17 mouse cellular contexts compared by ENCODE assay signal in genomic region chr8:125351486-125352032, GRCm38 (mm10).
DNase-seq lines count a peak whose midpoint lies in the region; ATAC-seq and TF ChIP-seq lines count a peak whose summit lies in the region.
"Had no signal": no experiment of that assay in that cellular context is flagged by ENCODE, and none has a peak within 500 bp of the region (broad histone marks: within the 10 kb centered on the region; RNA-seq: fewer than 3 reads in every experiment).

No protein-coding gene starts in this region.

- peaks cover 43% of the 10 kb centered on the region for H3K27me3 ChIP-seq in heart, embryonic 13.5 days (replicated peaks)
- H3K27me3 ChIP-seq in midbrain, postnatal 0 days (ENCODE audit: insufficient read depth, low read length), result no peaks in the 10 kb centered on the region
- H3K27me3 ChIP-seq: embryonic facial prominence, embryonic 13.5 days had no signal

- intact Hi-C loops in heart, postnatal 25 days (cut with DNase I), result loop anchor here (5.0 kb wide), 1 partner anchor 76 kb away; no protein-coding TSS in a partner anchor
- intact Hi-C loops in left cerebral cortex, postnatal 4 days (cut with DNase I), result no loop called here

- H3K4me1 ChIP-seq in heart, embryonic 13.5 days, result peaks cover 92% of the 10 kb centered on the region
- peaks cover 5% of the 10 kb centered on the region; the same call in 1 of the 2 replicates for H3K4me1 ChIP-seq in midbrain, postnatal 0 days (ENCODE audit: insufficient read depth, low read length)

- peak; percentile 91 for DNase-seq in heart, adult 11 months
- no peak for DNase-seq in heart, postnatal 25 days (ENCODE audit: low spot score)
- DNase-seq in CD4-positive helper T cell, adult 2 months (ENCODE audit: low read depth, low spot score), result peak; percentile 26
- DNase-seq in thymus, postnatal 0 days (ENCODE audit: low spot score), result peak; percentile 30
- no peak for DNase-seq in midbrain, postnatal 0 days (ENCODE audit: low spot score)
- no peak for DNase-seq in left cerebral cortex, postnatal 4 days
- no peak for DNase-seq in layer of hippocampus, postnatal 36 days
- DNase-seq: cerebellum, adult 9-11 months; kidney, postnatal 10 days; lung, adult 2 months; right cerebral cortex, adult 18-20 months had no signal

- WGBS in heart, embryonic 13.5 days, result 31% methylated on average over 8 of the region's 8 CpGs
- WGBS in midbrain, postnatal 0 days, result 66% methylated on average over 8 of the region's 8 CpGs

- H3K9ac ChIP-seq in heart, embryonic 13.5 days, result no peak overlapping the region; the same call in 1 of the 2 replicates
- H3K9ac ChIP-seq in midbrain, postnatal 0 days (replicated peaks; ENCODE audit: low read length, poor library complexity, severe bottlenecking), result no peak overlapping the region
- H3K9ac ChIP-seq: embryonic facial prominence, embryonic 13.5 days; midbrain, embryonic 15.5 days had no signal

- no peak overlapping the region for H3K4me2 ChIP-seq in heart, embryonic 13.5 days
- H3K4me2 ChIP-seq in midbrain, postnatal 0 days (ENCODE audit: low read depth, low read length, poor library complexity, severe bottlenecking), result no peak overlapping the region
- H3K4me2 ChIP-seq: embryonic facial prominence, embryonic 13.5 days; midbrain, embryonic 15.5 days had no signal

- no peaks in the 10 kb centered on the region for H3K9me3 ChIP-seq in heart, embryonic 13.5 days
- no peaks in the 10 kb centered on the region for H3K9me3 ChIP-seq in midbrain, postnatal 0 days (ENCODE audit: low read length)
- H3K9me3 ChIP-seq: embryonic facial prominence, embryonic 13.5 days; midbrain, embryonic 15.5 days had no signal

- no peaks in the 10 kb centered on the region for H3K36me3 ChIP-seq in heart, embryonic 13.5 days
- no peaks in the 10 kb centered on the region for H3K36me3 ChIP-seq in midbrain, postnatal 0 days (ENCODE audit: insufficient read depth, low read length)
- H3K36me3 ChIP-seq: embryonic facial prominence, embryonic 13.5 days; midbrain, embryonic 15.5 days had no signal

- no peak for ATAC-seq in heart, embryonic 13.5 days (ENCODE audit: extremely low read depth, insufficient number of reproducible peaks, low FRiP score, low TSS enrichment)
- ATAC-seq in midbrain, postnatal 0 days (ENCODE audit: low FRiP score), result no peak
- ATAC-seq: hindbrain, postnatal 0 days; midbrain, embryonic 15.5 days; Patski had no signal

- H3K27ac ChIP-seq in heart, embryonic 13.5 days (replicated peaks), result peak overlapping the region; percentile 92
- no peak overlapping the region for H3K27ac ChIP-seq in midbrain, postnatal 0 days (ENCODE audit: low read depth, low read length)
- H3K27ac ChIP-seq: embryonic facial prominence, embryonic 13.5 days; hindbrain, postnatal 0 days; macrophage; midbrain, embryonic 15.5 days had no signal

- H3K4me3 ChIP-seq in heart, embryonic 13.5 days, result no peak overlapping the region
- H3K4me3 ChIP-seq in midbrain, postnatal 0 days (ENCODE audit: low read depth, low read length), result no peak overlapping the region
- H3K4me3 ChIP-seq: embryonic facial prominence, embryonic 13.5 days; midbrain, embryonic 15.5 days had no signal

- no peak for TF ChIP-seq CTCF in midbrain, postnatal 0 days (IDR thresholded peaks at IDR 0.05)

Comparison
In these comparisons a context has a peak if more than half of its experiments do, and no peak if none do; other contexts are left out.
1. DNase-seq: peak in heart, adult 11 months (single experiment), CD4-positive helper T cell, adult 2 months (single experiment) and thymus, postnatal 0 days (single experiment); none in heart, postnatal 25 days (single experiment), midbrain, postnatal 0 days (single experiment), left cerebral cortex, postnatal 4 days (single experiment) and layer of hippocampus, postnatal 36 days (0 of 2).